Mouse (Mus musculus) forebrain, embryonic 16.5 days (tissue): Measurements from ENCODE around the gene Gipc1. TPM values are rescaled to one million over a fixed set of nuclear protein-coding genes. Genes with fewer than 3 reads are reported as not detected.

Experiments
- ATAC-seq: fragments of 200-750 bp; cut with Nextera tagmentation; 2 replicates; pipeline ENCODE4 v1.8.0; 2017; ENCODE audit warnings: mild to moderate bottlenecking, moderate library complexity
- H3K27ac ChIP-seq: fragments of 300-500 bp; sonication (generic); 2 replicates; pipeline ENCODE4 v1.5.1; 2014; ENCODE audit warnings: low read length, control low read depth
- H3K27me3 ChIP-seq: fragments of 300-500 bp; sonication (generic); replicated peaks from 2 replicates; pipeline ENCODE4 v1.6.1; 2014; ENCODE audit warnings: low read length; ENCODE audit not compliant: control insufficient read depth, insufficient read depth
- H3K36me3 ChIP-seq: fragments of 300-500 bp; sonication (generic); 2 replicates; pipeline ENCODE4 v1.6.1; 2014; ENCODE audit not compliant: control insufficient read depth, insufficient read depth
- H3K4me1 ChIP-seq: fragments of 300-500 bp; sonication (generic); replicated peaks from 2 replicates; pipeline ENCODE4 v1.6.1; 2014; ENCODE audit warnings: low read length; ENCODE audit not compliant: control insufficient read depth, insufficient read depth
- H3K4me2 ChIP-seq: fragments of 300-500 bp; sonication (generic); 2 replicates; pipeline ENCODE4 v1.6.1; 2014; ENCODE audit warnings: mild to moderate bottlenecking, low read length, control low read depth
- H3K4me3 ChIP-seq: fragments of 300-500 bp; sonication (generic); replicated peaks from 2 replicates; pipeline ENCODE4 v1.5.1; 2014; ENCODE audit warnings: mild to moderate bottlenecking, low read length, control low read depth
- H3K9ac ChIP-seq: fragments of 300-500 bp; sonication (generic); replicated peaks from 2 replicates; pipeline ENCODE4 v1.6.1; 2014; ENCODE audit warnings: low read depth, low read length, control low read depth
- H3K9me3 ChIP-seq: fragments of 300-500 bp; sonication (generic); 2 replicates; pipeline ENCODE4 v1.6.1; 2016; ENCODE audit warnings: low read length; ENCODE audit not compliant: control insufficient read depth
- WGBS: fragments of 180-500 bp; shearing (Covaris S2); extraction: QIAGEN DNeasy Blood & Tissue Kit; methylation state at CpG from one replicate; pipeline ENCODE4 v1.1.7; 2014; 5-methylcytosine and 5-hydroxymethylcytosine counted together
- polyA plus RNA-seq: library from polyadenylated mRNA; unstranded; fragments of >200 nt; fragmentation: Nextera tagmentation; extraction: Ambion mirVana; gene quantifications from 2 replicates; pipeline ENCODE4 v1.2.1, GENCODE M21; 2015

Gene Gipc1
- polyA plus RNA-seq, 1 experiment from 2014 or later, result 151 TPM

DNA sequence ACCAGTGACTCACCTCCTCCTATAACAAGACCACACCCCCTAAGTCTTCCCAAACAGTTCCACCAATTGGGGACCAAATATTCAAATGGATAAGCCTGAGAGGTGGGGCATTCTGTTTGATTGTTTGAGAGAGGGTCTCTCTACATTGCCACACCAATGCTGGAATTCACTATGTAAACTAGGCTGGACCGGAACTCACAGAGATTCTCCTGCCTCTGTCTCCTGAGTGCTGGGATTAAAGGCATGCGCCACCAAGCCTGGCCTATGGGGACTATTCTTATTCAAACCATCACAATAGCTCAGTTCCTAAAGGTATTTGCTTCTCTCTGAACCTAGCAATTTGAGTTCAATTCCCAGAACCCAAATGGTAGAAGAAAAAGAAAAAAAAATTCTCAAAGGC, 33.9 kb upstream of the Gipc1 start:
- no peaks in the 10 kb centered on the region for H3K27me3 ChIP-seq
- H3K27ac ChIP-seq, result no peak overlapping the region
- WGBS, result 93% methylated on average over 2 of the region's 2 CpGs
- H3K9me3 ChIP-seq, result no peaks in the 10 kb centered on the region
- H3K4me1 ChIP-seq, result peaks cover 3% of the 10 kb centered on the region; the same call in 1 of the 2 replicates
- no peak for ATAC-seq
- no peak overlapping the region for H3K4me3 ChIP-seq
- no peak overlapping the region for H3K4me2 ChIP-seq
- H3K9ac ChIP-seq, result no peak overlapping the region
- H3K36me3 ChIP-seq, result peaks cover 6% of the 10 kb centered on the region

DNA sequence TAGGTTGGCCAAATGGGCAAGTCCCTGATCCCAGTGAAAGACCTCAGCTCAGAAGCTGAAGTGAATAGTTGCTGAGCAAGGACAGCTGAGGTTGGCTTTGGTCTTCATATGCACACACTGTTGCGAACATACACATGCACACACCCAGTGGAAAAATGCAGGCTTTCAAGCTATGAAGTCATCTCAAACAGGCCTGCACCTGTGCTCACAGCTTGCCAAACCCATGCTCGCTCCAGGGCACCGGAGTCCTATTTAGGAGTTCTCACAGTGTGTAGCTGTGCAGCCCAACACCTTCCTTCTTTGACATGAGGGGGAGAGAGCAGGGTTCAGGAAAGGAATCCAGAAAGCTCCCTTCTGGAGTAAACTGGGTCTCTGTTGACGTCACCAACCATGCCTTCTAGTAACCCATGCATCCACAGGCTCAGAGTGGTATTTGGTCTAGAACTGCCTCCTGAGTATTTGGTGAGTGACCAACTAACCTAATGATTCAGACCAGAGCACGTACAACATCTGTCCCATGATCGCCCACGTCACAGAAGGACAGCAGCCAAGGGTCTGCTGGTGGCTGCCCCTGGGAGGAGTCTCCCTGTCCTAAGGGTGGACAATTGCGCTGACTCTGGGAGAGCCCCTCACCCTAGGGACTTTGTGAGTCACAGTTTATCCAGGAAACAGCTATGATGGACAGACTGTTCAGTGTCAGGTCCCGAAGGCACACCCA, 32.8 kb upstream of the Gipc1 start:
- no peak overlapping the region for H3K4me2 ChIP-seq
- H3K4me3 ChIP-seq, result no peak overlapping the region
- H3K4me1 ChIP-seq, result peaks cover 3% of the 10 kb centered on the region; the same call in 1 of the 2 replicates
- ATAC-seq, result no peak
- WGBS, result 87% methylated on average over 9 of the region's 9 CpGs
- no peak overlapping the region for H3K27ac ChIP-seq
- no peaks in the 10 kb centered on the region for H3K27me3 ChIP-seq
- H3K9ac ChIP-seq, result no peak overlapping the region
- H3K9me3 ChIP-seq, result no peaks in the 10 kb centered on the region
- no peaks in the 10 kb centered on the region for H3K36me3 ChIP-seq

DNA sequence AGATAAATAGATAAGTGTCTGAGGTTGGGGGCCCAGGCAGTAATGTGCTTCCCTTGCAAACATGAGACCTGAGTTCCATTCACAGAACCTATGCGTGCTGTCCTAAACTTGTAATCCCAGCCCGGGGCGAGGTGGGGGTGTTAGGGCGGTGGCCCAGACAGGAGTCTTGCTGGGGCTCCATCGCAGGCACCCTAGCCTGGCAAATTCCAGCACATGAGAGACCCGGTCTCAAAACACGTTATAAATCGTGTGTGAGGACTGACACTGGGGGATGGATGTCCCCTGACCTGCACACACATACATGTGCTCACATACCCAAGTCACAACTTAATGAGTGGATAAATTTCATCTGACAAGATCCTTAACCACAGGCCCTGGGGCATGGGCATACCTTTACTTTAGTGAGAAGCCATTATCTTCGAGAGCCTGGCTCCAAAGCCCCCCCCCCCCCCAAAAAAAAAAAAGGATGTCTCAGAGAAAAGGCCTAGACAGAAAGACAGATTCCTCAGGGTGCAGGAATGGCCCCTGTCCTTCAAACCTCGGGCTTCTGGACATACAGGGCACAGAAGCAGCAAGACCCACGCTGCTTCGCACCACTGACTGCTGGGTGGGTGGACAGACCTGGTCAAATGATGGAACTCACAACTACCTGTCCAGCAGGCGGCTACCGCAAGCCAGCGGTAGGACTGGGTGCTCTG, 30.6 kb upstream of the Gipc1 start:
- no peaks in the 10 kb centered on the region for H3K9me3 ChIP-seq
- H3K4me1 ChIP-seq, result peaks cover 3% of the 10 kb centered on the region; the same call in 1 of the 2 replicates
- no peaks in the 10 kb centered on the region for H3K27me3 ChIP-seq
- peak overlapping the region; percentile 52 for H3K4me3 ChIP-seq
- H3K4me2 ChIP-seq, result peak overlapping the region; percentile 93
- WGBS, result 54% methylated on average over 15 of the region's 15 CpGs
- ATAC-seq, result peak; percentile 26
- H3K36me3 ChIP-seq, result no peaks in the 10 kb centered on the region
- peak overlapping the region; percentile 79 for H3K9ac ChIP-seq
- H3K27ac ChIP-seq, result no peak overlapping the region

- H3K27ac ChIP-seq, result no peak overlapping the region
- peak overlapping the region; percentile 93 for H3K4me2 ChIP-seq
- peak overlapping the region; percentile 52 for H3K4me3 ChIP-seq
- H3K9ac ChIP-seq, result peak overlapping the region; percentile 79
- H3K9me3 ChIP-seq, result no peaks in the 10 kb centered on the region
- peaks cover 3% of the 10 kb centered on the region; the same call in 1 of the 2 replicates for H3K4me1 ChIP-seq
- no peaks in the 10 kb centered on the region for H3K27me3 ChIP-seq
- H3K36me3 ChIP-seq, result no peaks in the 10 kb centered on the region
- WGBS, result 10% methylated on average over 23 of the region's 23 CpGs
- ATAC-seq, result peak; percentile 97
These were observed 30.0 kb upstream of the Gipc1 start for GRCm38 (mm10) chr8:83622389-83622989.

DNA sequence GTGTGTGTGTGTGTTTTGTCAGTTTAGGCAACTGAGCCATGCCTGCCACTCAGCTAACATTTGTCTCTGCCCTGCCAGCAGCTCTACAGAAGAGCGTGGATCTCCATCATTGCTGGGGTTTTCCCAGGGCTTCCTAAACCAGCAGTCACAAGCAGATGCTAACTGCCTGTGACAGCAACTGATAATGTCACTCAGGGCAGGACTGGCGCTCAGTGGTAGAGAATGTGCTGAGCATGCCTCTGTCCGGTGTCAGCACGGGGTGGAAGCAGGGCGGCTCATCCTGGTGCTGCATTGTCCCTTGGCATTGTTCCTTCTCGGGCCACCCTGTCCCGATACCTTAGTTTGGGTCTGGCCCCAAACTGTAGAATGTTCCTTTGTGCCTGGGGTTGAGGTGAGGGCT, 28.9 kb upstream of the Gipc1 start:
- Histone ChIP-seq H3K4me3 (no peak overlapping the region), H3K27me3 (no peaks in the 10 kb centered on the region), H3K27ac (no peak overlapping the region), H3K9ac (no peak overlapping the region), H3K4me1 (peaks cover 3% of the 10 kb centered on the region; the same call in 1 of the 2 replicates), H3K4me2 (no peak overlapping the region), H3K36me3 (no peaks in the 10 kb centered on the region), H3K9me3 (no peaks in the 10 kb centered on the region)
- WGBS, result 87% methylated on average over 7 of the region's 7 CpGs
- ATAC-seq, result no peak

- ATAC-seq, result no peak
- H3K9ac ChIP-seq, result no peak overlapping the region
- H3K27me3 ChIP-seq, result no peaks in the 10 kb centered on the region
- H3K4me3 ChIP-seq, result no peak overlapping the region
- H3K4me1 ChIP-seq, result peaks cover 3% of the 10 kb centered on the region; the same call in 1 of the 2 replicates
- H3K27ac ChIP-seq, result no peak overlapping the region
- H3K4me2 ChIP-seq, result no peak overlapping the region
- no peaks in the 10 kb centered on the region for H3K36me3 ChIP-seq
- WGBS, result 43% methylated on average over 3 of the region's 3 CpGs
- H3K9me3 ChIP-seq, result no peaks in the 10 kb centered on the region
These were observed 27.7 kb upstream of the Gipc1 start for GRCm38 (mm10) chr8:83624739-83625138.

DNA sequence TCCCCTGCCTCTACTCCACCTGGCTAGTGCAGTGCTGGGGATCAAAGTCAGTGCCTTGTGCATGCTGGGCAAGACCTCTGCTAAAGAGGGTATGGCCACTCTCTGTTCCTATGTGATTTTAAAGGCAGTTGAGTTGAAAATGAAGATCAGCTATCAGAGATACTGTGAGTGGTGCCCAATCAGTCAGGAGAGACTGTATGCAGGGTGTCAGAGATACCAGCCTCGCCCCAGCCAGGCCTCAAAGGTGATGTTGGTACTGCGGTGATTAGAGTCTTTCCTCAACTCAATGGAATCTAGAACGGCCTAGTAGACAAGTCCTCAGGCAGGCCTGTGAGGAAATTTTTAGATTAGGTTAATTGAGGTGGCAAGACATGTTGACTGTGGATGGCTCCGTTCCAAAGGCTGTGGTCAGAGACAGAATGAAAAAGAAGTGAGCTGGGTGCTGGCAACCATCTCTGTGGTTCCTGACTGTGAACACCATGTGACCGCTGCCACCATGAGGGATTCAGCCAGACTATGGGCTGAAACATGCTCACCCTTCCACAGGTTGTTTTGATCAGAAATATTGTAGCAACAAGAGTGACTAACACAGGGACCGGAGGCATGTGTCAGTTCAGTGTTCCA, 26.7 kb upstream of the Gipc1 start:
- WGBS, result 86% methylated on average over 6 of the region's 6 CpGs
- H3K27me3 ChIP-seq, result no peaks in the 10 kb centered on the region
- H3K9ac ChIP-seq, result no peak overlapping the region
- H3K4me1 ChIP-seq, result peaks cover 3% of the 10 kb centered on the region; the same call in 1 of the 2 replicates
- no peak for ATAC-seq
- H3K36me3 ChIP-seq, result no peaks in the 10 kb centered on the region
- no peak overlapping the region for H3K27ac ChIP-seq
- H3K9me3 ChIP-seq, result no peaks in the 10 kb centered on the region
- no peak overlapping the region for H3K4me2 ChIP-seq
- no peak overlapping the region for H3K4me3 ChIP-seq

- H3K27me3 ChIP-seq, result 0 out of 2 replicates have a peak, but pooled peaks cover 2% of the 10 kb centered on the region
- no peak overlapping the region for H3K9ac ChIP-seq
- no peak overlapping the region for H3K27ac ChIP-seq
- 0 out of 2 replicates have a peak, but pooled peaks cover 3% of the 10 kb centered on the region for H3K9me3 ChIP-seq
- no peak for ATAC-seq
- WGBS, result 88% methylated on average over 7 of the region's 7 CpGs
- H3K4me2 ChIP-seq, result no peak overlapping the region
- no peaks in the 10 kb centered on the region for H3K36me3 ChIP-seq
- no peak overlapping the region for H3K4me3 ChIP-seq
- no peaks in the 10 kb centered on the region for H3K4me1 ChIP-seq
These were observed 20.3 kb upstream of the Gipc1 start for GRCm38 (mm10) chr8:83632083-83632707.
